Mouse (Mus musculus) CH12.LX (cell line): Measurements from ENCODE around the gene Ubxn2a.

Experiments
- CHD2 ChIP-seq: IDR thresholded peaks from 2 replicates; pipeline ENCODE4 v1.6.1; 2011; ENCODE audit warnings: low read length, improper control_type of control experiment
- CTCF ChIP-seq, 2 experiments: IDR thresholded peaks in 1 of 2; conservative IDR thresholded peaks in 1 of 2; 2 replicates each; pipeline ENCODE4 v1.5.1; 2011 to 2012; ENCODE audit warnings: low read depth in 2 of 2, low read length in 2 of 2, improper control_type of control experiment in 1 of 2, inconsistent platforms in 1 of 2, mild to moderate bottlenecking in 1 of 2, moderate library complexity in 1 of 2
- EP300 ChIP-seq: IDR thresholded peaks from 2 replicates; pipeline ENCODE4 v1.6.1; 2011; ENCODE audit warnings: low read length, improper control_type of control experiment
- POLR2A ChIP-seq: IDR thresholded peaks from 2 replicates; pipeline ENCODE4 v1.6.1; 2011; ENCODE audit warnings: low read depth, mild to moderate bottlenecking, improper control_type of control experiment, low read length

- TF ChIP-seq POLR2A (peak; percentile 68), CTCF (conservative IDR thresholded peaks at IDR 0.05 in 1 of 2, IDR thresholded peaks at IDR 0.05 in 1 of 2; ENCODE audit: low read depth in 2 of 2, low read length in 2 of 2) (no peak), CHD2 (peak; percentile 83), EP300 (no peak)
These were observed 64.5 kb downstream of the Ubxn2a start, which contains the start of gene Wdcp for GRCm38 (mm10) chr12:4842890-4843597.
